Mouse (Mus musculus): Measurements from ENCODE around the gene Olfr251.

DNA sequence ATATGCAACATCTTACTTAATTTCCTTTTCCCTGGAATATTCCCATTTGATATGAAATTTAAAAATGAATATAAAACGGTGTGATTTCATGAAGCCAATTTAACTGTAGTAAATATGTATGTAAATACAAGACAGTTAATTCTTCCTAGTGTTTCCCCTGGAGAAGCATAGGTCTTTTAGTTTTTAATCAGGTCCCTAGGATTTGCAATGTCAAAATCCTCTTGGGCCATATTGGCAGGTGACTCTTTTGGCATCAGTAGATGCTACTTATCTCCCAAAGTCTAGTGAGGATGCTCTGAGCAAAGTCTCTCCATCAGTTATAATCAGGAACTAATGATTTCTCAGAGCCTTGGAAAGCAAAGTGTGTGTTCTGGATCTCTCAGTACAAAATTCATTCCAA lies 52.3 kb downstream of the Olfr251 start, which contains the start of gene Olfr901:
- no peak for TF ChIP-seq CTCF (IDR thresholded peaks at IDR 0.05; ENCODE audit: low read depth)
- TF ChIP-seq EP300 (IDR thresholded peaks at IDR 0.05; ENCODE audit: low read depth) = no peak
